Mouse (Mus musculus) kidney, adult 2 months (tissue): ENCODE measurements at regions not wholly inside any gene's neighbourhood (a gene's known extent, or its start where the extent isn't known, plus 50 kb on each side); places are given as distances from the start of the nearest gene placed in this dataset.

ENCODE experiments used
- CTCF ChIP-seq: fragments of 200-500 bp; conservative IDR thresholded peaks from 2 replicates; pipeline ENCODE4 v1.5.1; 2011; ENCODE audit warnings: low read depth, mild to moderate bottlenecking, control low read depth, low read length, moderate library complexity, mixed read lengths; ENCODE audit not compliant: insufficient read depth, insufficient read length
- POLR2A ChIP-seq: fragments of 200-500 bp; IDR thresholded peaks from one replicate; pipeline ENCODE4 v1.6.1; 2011; ENCODE audit warnings: low read depth, low read length, control low read depth

- no peak for TF ChIP-seq POLR2A
- TF ChIP-seq CTCF: no peak
Observed at GRCm38 (mm10) chr15:11607489-11607888, 208.0 kb upstream of the Tars start.
